Mouse (Mus musculus): ENCODE data around the gene Klk5.

Klk5 gene

DNA sequence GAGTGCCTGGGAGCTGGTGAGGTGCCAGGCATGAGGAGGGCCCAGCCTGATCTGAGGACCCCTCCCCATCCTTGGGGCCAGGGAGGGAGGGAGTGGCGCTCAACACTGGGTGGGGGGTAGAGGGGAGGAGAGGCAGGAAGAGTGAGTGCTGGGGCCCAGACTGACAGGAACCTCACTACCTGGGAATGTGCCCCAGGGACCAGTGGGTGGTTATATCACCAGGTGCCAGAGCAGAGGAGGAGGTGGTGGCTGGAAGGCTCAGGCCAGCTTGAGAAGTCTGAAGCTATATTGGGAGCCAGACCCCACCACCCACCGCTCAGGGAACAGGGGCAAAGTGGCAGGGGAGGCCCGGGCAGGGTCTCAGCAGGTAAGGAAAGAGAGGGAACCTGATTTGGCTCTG is at the start of gene Klk5:
Klk5 (plus strand) TSS at position 271 of the 400 bp plus-strand sequence.
- DNase-seq, result no peak

GRCm38 (mm10) chr7:43796355-43796754 is 45.4 kb upstream of the Klk5 start:
- no peak for DNase-seq

DNA sequence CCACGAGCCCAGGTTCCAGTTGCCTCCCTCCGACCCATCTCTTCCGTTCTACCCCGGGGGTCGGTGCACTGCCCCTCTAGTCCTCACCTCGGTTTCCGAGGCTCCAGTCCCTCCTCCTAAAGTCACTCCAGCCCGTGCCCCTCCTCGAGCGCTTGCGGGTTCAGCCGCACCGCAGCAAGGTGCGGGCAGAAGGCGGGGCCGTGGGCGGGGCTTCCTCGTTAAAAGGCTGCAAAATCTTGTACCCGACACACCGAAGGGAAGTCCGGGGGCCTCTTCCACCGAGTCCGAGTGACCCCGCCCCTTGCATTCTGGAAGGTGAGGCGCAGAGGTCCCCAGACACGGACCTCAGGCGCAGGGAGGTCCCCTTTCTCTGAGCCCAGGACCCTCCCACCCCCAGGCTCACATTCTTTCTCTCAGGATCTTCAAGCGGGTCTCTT is 44.4 kb upstream of the Klk5 start, which contains the start of gene Klk8:
Klk8 (plus strand) TSS at position 245 of the 437 bp plus-strand sequence.
- peak in 1 of 2 experiments; percentile 25 for DNase-seq

DNA sequence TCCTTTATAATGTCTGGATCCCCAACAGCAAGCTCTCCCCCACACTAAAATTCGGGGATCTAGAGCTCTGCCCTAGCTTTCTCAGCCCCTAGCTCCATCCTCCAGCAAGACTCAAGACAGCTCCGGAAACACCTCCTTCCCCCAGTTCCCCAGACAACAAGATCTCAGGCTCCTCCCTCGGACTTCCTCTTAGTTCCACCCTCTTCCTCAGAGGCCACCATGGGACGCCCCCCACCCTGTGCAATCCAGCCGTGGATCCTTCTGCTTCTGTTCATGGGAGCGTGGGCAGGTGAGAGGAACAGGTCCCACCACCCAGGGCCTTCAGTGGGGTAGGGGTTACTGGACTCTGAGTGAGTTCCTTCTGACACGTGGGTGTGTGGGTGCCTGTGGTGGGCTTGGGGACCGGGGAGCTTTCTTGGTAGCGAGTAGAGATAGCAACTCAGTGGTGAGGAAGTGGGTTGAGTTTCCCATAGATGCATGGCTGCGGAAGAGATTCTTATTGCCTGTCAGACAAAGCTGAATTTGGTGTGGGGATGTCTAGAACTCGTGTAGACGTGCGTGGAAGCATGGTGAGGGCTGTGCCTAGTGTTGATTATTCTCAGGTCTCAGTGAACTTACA is 43.8 kb upstream of the Klk5 start:
- no peak for DNase-seq

- DNase-seq, result no peak
Measured at GRCm38 (mm10) chr7:43799876-43800275, 41.9 kb upstream of the Klk5 start.

- no peak for DNase-seq
Measured at GRCm38 (mm10) chr7:43810994-43811393, 30.8 kb upstream of the Klk5 start, which contains the start of gene Klk7. Klk7 (plus strand) TSS chr7:43811294.

GRCm38 (mm10) chr7:43815211-43815610 is 26.6 kb upstream of the Klk5 start:
- DNase-seq, result no peak

GRCm38 (mm10) chr7:43816746-43817145 is 25.0 kb upstream of the Klk5 start:
- no peak for DNase-seq

- no peak for DNase-seq
Measured at GRCm38 (mm10) chr7:43821581-43821980, 20.2 kb upstream of the Klk5 start.

DNA sequence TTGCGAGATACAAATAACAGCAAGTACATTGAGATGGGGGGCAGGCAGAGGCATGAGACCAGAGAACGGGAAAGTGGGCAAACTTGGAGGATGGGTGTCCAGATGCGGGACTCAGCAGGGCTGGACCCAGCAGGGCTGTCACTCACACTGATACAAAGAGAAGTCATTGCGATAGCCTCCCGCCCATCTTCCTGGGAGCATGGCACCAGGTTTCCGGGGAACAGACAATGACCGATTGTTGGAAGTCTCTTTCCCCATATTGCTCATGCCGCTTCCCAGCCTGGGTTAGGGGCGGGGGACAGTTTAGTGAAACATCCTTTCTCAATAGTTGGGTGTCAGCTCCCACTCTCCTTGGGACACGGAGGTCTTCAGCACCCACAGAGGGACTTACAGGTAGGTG is 17.6 kb upstream of the Klk5 start, which contains the start of gene Klk6:
Klk6 (plus strand) TSS at position 301 of the 400 bp plus-strand sequence.
- no peak for DNase-seq

- no peak for DNase-seq
Measured at GRCm38 (mm10) chr7:43826056-43826455, 15.7 kb upstream of the Klk5 start.

- no peak for DNase-seq
Measured at GRCm38 (mm10) chr7:43827706-43828105, 14.1 kb upstream of the Klk5 start.

DNA sequence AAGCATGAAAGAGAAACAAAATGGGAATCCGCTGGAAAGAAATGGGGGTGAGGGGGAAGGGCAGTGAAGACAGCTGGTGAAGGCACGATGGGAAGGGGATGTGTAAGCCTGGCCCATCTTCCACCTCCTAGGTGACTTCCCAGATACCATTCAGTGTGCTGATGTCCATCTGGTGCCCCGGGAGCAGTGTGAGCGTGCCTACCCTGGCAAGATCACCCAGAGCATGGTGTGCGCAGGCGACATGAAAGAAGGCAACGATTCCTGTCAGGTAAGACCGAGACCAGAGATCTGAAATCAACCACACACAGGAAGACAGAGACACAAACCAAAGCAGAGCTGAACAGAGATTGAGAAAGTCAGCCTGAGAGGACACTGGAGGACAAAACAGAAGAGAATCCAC is 12.8 kb upstream of the Klk5 start:
- no peak for DNase-seq

DNA sequence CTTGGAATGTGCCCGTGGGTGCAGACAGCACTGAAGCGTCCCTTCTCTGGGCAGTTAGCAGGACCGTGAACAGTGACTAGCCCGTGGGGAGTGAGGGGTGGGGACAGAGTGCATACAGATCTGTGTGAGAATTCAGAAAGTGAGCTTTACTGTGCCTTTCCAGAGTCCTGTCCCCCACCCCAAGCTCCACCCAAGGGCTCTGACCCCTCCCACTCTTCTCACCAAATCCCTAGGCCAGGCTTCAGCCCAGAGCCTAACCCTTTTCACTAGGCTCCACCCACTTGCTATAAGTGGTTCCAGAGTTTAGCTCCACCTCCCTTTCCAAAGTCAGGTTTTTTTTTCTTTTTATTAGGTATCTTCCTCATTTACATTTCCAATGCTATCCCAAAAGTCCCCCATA is 2.0 kb downstream of the Klk5 start:
- no peak for DNase-seq

- DNase-seq, result no peak
Measured at GRCm38 (mm10) chr7:43851616-43852015, 9.8 kb downstream of the Klk5 start.

DNA sequence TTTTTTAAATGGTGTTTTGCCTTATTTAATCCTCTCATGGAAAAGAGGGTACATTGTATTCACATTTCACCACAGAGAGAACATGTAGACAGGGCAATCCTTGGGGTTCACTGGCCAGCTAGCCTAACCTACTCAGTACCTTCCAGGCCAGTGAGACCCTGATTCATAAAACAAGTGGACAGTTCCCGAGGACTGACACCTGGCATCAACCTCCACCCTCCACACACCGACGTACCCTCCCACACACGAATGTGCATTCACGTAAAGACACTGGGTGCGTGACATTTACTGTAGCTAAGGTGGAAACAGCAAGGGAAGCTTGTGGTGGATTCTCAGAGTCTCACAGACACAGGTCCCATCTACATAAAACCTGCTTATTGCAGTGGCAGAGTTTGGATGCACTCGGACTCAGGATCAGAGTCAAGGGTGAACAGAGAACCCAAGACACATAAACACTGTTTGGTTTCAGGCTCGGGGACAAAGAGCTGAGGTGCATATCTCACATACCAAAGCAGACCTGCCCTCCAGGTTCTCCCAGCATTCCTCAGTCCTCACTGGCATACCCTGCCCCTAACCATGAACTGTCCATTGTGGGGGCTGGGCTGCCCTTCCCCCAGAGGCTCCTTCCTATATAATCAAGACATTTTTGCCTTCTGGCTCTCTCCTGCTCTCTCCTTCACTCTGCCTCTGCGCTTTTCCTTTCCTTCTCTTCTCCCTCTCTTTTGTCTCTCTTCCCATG is 13.0 kb downstream of the Klk5 start:
- no peak for DNase-seq

- DNase-seq, result no peak
Measured at GRCm38 (mm10) chr7:43855709-43856108, 13.9 kb downstream of the Klk5 start.

- DNase-seq, result no peak
Measured at GRCm38 (mm10) chr7:43856307-43856706, 14.5 kb downstream of the Klk5 start.

DNA sequence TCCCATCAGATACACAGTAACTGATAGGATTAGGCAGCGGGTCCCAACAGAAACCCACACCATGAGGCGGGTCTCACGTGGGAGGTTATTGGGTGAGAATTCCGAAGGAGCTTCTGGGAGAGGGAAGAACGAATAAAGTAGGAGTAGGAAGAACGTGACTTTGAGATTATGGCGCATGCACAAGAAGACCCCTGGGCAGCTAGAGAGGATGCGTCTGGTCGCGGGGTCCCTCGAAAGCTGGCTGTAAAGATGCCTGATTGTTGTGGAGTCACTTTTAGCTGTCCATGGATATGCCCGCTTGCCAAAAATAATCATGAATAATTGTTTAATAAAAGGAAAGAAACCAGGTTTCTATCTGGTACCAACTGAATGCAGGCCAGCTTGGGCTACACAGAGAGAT is 15.7 kb downstream of the Klk5 start:
- no peak for DNase-seq

DNA sequence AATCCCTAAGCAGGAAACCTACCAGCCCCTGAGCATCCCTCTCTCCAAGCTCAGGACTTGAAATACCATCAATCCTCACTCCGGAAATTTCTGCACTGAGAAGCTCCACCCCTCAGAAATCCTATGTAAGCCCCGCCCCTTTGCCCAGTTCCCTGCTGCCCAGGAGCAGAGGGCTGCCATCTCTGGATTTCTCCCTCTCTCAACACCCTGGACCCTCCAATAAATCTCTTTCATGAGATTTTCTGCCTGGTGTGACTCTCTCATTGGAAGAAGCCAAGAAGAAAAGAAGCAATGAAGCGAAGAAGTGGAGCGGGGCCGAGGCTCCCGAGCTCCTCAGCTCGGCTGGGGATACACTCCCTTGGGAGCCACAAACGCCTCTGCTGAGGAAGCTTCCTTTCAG is 18.6 kb downstream of the Klk5 start:
- no peak for DNase-seq

- peak; percentile 85 to 87 for DNase-seq
Measured at GRCm38 (mm10) chr7:43873237-43873636, 31.5 kb downstream of the Klk5 start.

DNA sequence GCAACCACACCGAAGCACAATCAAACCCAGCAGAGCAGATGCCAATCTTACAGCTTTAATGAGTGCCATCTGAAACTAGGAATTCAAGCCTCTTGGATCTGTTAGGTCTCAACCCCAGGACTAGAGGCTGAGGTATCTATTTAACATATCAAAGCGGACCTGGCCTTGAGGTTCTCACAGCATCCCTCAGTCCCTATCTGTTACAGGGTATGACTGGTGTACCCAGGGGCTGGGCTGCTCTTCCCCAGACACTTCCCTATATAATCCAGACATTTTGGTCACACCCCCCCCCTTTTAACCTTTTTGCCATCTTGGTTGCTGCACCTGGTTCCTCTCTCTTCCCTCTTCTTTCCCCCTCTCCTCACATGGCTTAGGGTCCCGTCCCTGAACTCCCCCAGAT is 31.9 kb downstream of the Klk5 start:
- DNase-seq, result no peak

DNA sequence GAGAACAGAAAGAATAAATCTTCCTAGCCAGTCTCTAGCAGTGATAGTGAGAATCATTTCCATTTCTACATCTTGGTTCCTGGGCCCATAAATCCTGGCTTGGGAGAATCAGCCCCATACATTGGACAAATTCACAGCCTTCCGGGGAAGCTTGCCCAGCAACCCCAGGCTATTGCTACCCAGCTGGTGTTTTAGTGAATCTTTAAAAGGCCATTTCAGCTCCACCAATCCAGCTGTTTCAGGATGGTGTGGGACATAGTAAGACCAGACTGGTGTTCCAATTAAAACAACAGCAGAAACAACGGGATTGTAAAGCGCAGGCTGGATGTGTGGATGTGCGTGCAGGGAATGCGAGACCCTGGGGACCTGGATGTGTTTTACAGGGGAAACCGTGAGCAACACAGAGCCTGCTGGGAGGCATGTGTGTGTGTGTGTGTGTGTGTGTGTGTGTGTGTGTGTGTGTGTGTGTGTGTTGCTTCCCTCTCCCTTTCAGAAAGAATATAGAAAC is 33.2 kb downstream of the Klk5 start:
- DNase-seq, result no peak

- no peak for DNase-seq
Measured at GRCm38 (mm10) chr7:43876444-43876843, 34.7 kb downstream of the Klk5 start.
